Mouse (Mus musculus) B cell, adult 2 months (primary cell): Measurements from ENCODE around the gene Adamtsl1.

ENCODE experiments used
- DNase-seq, 2 experiments: peaks; one replicate each; pipeline ENCODE4 v3.0.0; 2022

The Adamtsl1 gene

DNA sequence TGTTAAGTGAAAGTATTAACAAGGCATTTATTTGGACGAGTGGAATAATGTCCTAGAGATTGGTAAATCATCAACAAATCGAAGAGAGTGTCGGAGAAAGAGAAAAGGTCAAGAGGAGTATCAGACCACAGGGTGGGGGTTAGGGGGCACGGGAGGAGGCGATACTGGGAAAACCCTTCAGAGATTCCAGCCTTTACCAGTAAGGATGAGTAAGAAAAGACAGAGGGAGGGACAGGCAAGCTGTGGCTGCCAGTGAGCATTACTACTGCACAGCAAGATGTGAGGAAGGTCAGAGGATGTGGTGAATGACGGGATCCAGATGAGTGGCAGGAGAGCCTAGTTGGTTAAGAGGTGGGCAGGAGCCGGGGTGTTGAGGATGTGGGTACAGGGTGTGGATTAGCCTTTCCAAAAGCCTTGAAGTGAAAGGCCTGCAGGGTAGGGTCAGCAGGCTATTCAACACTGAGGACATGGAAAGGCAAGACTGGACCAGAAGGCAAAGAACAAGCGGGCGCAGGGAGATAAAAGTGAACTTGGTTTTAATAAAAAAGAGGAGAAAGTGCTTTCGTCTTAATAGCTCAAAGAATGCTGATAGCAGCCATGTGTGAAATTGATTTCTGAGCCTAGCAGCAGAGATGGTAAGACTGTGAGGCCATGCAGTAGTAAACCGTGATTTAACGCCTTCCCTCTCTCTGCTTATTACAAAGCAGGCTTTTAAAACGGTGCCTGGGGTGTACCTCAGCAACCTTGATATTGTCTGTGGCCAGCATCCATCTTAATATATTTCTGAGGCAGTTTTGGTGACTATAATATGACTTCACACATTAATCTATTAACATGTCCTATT, 555.1 kb downstream of the Adamtsl1 start:
- no peak for DNase-seq

DNA sequence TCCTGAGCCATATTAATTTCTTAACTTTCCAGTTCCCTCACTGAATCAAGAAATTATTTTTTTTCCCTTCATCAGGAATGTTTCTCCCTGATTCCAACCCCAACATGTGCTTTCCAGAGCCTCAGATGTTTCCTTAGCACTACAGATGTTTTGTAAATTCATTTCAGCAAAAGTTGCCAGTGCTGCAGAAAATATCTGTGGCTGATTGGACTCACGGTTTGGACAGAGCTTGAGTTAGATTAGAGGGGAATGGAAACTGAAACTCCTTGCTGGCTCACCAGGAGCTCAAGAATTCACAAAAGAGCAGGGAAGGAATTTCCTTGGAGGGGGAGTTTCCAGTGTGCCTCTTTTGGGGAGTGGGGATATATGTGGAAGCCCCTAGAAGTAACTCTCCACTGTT, 560.9 kb downstream of the Adamtsl1 start:
- no peak for DNase-seq

DNA sequence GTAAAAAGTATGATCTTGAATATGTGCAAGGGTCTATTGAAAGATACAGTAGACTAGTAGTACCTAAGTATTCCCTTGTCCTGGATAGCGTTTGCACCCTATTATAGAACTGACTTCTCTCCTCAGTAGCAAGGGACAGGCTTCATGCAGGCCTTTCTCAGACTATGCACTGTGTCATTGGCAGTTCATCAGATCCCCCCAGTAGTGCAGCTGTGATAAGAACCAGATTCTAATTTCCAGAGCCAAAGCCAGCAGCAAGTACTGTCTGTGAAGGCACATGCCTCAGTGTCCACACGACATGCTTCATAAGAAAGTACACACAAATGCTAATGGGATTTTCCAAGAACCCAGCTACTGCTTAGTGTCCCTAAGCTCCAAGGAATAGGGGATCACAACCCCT, 563.4 kb downstream of the Adamtsl1 start:
- no peak for DNase-seq

DNA sequence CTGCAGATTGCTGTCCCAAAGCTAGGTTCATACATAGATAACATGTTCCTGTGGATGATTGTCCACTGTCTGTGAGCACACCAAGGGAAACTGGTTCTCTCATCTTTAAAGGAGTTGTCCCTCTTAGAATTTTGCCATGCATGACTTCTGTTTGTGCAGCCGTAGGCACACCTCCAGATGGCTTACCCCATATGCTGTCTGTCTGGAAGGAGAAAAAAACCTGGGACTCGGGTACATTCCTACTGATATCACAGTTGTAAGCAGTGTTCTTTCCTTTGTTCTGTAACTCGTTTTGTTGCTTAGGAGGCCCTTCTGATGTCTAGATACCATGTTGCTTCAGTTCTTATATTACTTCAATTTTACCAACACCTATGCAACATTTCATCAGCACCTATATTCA, 563.9 kb downstream of the Adamtsl1 start:
- DNase-seq: no peak

DNA sequence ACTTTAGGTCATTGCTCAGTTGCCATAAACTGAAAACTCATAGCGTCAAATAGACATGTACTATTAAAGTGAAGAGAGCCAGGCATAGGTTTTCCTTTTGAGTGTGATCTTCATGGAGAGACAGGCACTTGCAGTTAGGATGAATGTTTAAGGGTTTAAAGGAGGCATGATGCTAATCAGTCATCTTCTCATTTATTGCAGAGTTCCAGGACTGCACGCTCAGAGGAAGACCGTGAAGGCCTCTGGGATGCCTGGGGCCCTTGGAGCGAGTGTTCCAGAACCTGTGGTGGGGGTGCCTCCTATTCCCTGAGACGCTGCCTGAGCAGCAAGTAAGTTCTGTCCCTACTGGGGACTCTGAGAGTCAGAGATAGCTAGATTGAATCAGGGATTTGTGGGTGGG, 573.5 kb downstream of the Adamtsl1 start:
- DNase-seq: no peak

DNA sequence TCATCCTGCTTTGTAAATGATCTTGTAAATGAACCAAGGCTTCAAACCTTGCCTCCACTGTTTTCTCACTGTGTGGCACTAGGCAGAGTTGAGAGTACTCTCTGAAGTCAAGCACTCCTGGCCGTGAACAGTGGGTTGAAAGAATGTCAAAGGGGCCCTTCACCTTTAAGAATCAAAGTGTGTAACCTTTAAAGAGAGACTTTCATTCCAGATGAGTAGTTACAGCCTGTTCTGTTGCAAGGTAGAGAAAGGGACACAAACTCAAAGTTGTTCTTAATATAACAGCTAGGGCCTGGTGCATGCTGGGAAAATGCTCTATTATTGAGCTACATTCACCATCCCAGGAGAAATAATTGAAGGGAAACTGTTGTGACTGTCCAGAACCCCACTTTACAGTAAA, 589.2 kb downstream of the Adamtsl1 start:
- DNase-seq: no peak

DNA sequence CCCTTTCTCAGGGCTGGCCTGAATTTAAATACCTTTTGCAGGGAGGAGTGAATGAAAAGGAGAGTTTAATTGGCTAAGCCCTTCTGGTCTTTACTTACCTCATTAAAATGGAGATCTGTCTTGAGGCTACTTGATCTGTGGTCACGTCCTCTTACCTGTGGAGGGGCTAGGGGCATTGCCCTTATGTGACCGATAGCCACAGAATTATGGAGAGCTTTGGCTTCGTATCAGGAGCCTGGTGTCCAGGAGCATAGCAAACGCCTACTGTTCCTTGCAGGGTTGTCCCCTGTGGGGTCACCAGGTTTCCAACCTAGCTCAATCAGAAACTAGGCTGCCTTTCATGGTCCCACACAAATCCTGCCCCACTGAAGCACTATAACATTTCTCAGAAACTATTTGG, 594.4 kb downstream of the Adamtsl1 start:
- no peak for DNase-seq

DNA sequence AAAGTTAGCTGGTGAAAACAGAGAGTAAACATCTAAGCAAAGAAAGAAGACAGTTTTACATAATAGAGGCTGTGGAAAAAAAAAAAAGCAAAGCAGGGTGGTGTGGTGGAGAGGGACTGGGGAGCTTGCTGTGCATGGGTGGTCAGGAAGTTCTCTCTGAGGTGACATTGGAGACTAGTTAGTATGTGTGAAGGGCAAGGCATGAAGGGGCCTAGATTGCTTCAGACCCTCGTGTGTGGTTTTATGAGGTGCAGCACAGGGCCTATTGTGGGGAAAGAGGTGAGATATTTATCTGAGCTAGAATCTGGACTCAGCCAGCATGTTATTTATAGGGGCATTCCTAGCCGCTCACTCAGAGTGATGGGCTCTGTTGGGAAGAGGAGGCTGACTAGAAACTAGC, 605.1 kb downstream of the Adamtsl1 start:
- no peak for DNase-seq

DNA sequence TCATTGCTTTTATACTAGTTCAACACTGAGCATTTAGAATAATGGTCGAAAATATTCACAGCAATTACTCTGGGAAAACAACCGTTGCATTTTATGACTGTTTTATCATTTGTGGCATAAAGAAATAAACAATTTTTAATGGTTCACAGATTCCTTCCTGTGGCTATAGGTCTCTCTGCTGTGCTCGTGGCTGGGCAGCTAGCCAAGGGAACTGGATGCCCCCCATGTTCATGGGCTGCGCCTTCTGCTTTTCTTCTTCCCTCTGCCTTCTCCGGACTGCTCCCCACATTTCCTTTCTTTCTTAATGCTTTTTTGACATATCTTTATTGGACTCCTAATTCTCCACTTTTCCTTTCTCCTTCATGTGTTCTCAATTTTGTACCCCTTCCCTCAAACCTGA, 608.5 kb downstream of the Adamtsl1 start:
- DNase-seq: no peak

DNA sequence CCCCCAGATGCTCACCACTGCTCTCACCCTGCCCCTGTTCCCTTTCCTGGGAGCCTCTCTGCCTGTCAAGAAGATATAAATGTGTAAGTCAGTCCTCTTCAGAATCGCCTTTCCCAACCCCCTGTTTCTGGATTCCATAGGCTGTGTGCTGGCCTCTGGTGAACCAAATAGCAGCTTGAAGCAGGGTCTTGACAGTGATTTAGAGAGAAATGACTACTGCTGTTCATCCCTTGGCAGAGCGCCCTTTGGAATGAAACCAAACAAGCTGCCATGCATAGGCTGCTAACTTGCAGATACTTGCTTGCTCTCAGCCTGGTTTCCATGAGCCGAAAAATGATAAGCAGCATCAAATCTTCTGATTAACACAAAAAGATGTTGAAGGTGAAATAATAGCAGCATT, 610.4 kb downstream of the Adamtsl1 start:
- DNase-seq: no peak

DNA sequence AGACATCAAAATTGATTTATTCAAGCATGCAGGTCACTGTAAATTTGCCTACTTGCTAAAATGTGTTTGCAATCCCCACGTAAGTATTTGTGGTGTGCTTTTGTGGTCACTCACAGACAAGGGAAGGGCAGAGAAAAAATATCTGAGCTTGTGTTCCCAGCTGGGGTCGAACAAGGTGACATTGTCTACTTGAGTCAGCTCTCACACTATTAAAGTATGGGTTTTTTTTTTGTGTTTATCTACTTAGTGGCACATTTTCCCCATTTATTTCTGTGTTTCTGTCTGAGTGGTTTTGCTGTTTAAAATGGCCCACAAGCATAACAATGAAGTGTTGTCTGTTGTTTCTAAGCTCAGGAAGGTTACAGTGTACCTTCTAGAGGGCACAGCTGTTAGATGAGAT, 612.7 kb downstream of the Adamtsl1 start:
- no peak for DNase-seq

DNA sequence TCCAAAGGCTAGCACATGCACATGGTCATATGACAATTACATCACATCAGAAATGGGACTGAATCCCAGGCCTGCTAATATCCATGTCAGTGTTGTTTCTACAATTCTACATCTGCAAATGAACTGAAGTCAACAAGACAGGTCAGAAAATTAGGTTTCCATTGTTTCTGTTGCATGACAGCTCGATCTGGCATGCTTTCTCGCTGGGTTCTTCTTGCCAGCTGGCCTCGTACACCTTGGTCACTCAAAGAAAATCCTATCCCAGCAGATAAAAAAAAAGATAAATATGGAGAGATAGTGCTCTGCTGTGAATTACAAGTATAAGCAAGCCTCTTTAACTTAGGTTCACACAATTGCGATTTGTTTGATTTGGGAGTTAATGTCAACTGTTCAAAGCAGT, 644.6 kb downstream of the Adamtsl1 start:
- no peak for DNase-seq

DNA sequence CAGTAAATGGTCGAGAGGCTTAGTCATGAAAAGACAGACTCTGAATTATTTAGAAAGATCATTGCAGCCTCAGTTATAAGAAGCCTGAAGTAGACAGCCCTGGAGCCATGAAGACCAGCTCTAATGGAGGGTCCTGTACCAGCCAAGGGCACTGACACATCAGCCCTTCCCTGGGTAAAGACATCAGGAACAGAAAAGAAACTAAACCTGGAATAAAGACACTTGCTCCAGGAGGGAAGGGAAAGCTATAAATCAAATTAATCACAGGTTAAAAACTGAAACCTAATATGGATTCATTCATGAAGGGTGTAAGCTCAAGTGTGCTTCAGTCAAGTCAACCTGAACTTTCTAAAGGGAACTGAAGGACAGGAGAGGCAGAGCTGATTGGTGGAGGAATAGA, 645.4 kb downstream of the Adamtsl1 start:
- DNase-seq: no peak

DNA sequence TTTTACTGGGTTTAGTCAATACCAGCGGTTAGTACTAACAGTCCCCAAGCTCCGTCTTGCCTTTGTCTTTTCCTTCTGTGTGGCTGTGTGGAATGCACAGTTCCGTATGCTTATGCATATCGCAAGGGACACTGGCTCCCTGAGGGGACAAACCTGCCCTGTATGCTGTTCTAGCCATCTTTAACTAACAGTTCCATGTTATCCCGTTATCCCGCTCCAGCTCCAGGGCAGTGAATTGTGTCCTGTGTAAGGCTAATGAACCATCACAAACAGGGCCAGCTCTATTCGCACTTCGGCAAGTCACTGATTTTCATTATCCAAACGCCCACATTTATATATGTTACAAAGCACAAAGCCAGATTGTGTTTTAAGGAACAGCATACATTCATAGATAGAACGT, 656.8 kb downstream of the Adamtsl1 start:
- no peak for DNase-seq

DNA sequence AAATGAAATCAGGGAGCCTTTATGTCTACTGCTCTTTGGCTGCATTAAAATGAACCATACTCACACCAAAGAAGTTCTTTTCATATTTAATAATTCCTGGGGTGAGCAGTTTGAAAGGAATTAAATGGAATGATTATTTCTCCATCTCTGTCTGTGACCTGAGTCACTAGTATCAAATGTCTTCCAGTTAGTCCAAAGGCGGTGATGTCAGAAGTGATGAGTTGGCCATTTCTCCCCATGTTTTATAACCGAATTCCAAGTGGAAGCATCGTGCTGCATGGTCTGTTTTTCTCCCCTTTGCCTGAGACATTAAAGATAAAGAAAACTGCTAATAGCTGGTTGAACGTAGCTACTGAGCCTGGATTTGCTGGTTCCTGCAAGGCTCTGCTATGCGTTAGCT, 657.5 kb downstream of the Adamtsl1 start:
- no peak for DNase-seq

DNA sequence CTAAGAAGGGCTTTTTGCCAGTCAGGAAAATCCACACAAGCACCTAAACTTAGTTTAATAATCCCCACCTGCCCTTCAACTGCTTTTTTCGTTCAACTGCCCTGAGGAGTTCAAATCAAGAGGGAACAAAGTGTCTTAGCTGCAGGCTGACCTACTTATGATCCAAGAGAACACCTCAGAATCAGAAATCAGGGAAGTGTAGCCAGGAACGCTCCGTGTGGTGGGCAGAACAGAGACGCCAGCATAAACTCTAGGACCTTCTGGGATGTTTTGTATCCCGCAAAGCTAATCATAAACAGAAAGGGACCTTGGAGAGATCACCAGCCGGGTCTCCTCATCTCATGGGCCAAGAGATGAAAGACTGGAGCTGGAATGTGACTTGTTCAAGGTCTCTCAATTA, 663.5 kb downstream of the Adamtsl1 start:
- DNase-seq: no peak

DNA sequence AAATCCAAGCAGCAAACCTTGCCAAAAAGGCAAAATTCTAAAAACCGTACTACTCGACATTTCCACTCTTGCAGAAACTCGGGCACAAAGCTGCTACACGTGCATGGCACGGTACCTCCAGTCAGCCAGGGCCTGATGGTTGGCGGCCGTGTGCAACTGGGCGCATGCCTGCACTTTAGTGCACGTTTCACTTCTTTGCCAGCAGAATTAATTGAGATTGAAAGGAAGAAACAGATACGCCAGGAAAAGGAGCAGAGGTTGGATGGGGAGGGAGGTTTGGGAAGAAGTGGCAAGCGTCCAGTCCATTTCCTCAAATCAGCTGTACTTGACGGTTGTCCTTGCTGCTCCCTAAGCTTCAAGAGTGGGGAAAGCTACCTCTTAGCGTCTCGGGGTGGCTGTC, 664.1 kb downstream of the Adamtsl1 start:
- no peak for DNase-seq

DNA sequence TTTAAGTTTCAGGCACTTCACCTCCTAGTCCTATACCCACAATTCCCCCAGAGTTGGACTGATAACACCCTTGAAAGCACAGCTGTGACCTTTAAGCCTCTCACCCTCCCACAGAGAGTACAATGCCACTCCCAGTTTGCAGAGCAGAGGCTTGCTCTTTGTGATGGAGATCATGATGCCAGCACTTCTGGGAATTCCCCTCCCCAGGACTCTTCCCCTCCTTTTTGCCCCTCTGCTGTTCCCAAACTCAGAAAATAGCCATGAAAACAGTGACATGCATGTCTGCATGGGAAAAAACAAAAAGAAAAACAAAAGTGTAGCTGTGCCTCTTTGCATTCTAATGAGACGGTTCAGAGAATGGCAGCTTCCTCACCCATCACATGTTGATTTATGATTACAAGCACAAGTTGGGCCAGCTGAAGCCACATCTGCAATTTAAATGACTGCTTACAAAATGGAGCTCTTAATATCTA, 669.8 kb downstream of the Adamtsl1 start:
- DNase-seq: no peak

DNA sequence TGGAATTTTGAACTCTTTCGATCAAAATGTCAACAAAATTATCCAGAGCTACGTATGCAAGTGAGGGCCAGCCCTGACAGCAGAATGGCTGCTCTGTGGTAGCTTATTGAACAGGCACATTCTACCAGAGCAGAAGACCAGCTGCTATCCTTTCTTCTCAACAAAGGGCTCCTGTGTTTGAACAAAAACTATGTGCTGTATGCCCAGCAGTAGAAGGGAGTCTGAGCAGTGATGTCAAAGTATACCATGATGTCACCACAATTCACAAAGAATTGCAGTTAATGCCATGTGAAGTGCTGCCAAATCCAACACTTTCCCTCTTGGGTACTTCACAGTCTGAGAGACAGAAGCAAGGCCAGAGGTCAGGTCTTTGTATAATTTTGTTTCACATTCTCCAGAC, 675.9 kb downstream of the Adamtsl1 start:
- DNase-seq: no peak

DNA sequence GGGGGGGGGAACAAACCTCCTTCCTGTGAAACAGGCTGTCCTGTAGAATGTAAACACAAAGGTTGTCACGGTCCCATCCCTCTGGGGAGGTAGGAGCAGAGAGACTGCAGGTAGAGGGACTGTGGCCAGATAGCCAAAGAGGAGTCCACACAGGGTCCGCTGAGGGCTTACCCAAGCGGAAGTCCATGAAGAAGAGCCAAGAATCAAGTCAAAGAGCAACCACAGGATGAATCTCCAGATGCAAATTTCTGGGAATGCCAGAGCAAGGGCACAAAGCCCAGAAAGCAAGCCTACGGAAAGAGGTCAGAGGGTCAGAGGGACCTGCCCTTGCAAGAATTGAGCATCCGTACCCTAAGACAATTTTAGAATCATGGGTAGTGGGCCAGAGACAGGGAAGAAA, 677.2 kb downstream of the Adamtsl1 start:
- DNase-seq: no peak

DNA sequence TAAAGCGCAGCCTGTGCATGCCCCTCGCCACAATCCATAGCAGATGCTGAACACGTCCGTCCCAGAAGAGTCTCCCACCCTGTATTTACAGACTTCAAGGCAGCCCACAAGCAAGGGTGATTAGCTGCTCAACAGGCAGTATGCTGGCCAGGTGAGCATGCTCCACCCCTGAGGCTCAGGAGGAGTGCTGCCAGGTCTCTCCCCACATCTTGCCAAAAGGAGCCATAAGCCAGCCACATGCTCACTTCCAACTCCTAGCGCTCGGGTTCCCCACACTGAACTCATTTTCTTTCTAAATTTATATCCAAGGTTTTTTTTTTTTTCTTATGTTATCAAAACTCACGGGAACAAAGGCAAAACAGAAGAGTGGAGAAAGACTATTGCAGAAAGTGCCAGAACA, 687.8 kb downstream of the Adamtsl1 start:
- DNase-seq: no peak

DNA sequence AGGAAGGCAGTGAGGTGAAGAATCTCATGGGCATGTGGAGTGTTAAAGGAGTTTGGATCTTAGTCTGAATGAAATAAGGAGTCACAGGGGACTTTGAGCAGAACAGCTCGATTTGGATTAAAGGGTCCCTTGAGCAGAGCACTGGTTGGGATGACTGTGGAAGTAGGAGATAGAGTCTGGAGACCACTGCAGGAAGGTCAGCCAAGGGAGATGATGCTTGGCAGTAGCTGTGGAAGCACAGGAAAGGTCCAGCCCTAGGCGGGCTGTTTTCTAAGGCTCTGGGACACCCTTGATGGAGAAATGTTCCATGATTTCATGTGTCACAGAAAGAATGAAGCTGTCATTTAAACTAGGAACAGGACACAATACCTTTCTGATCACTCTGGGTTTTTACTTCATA, 689.3 kb downstream of the Adamtsl1 start:
- no peak for DNase-seq

DNA sequence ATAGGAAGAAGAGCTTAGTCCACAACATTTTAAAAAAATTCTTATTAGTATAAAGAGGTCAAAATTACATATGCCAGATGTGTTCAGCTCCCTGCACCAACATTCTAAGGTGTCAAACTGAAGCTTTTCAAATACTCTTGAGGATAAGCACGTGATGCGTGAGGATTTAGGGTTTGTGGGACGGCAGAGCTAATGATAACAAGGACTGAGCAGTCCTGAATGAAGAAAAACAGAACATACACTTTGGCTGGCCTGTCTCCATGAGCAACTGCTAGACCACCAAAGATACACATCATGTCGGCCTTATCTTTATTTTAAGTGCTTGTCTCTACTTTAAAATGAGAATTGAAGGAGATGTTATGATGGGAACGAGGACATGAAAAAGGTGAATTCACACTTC, 710.9 kb downstream of the Adamtsl1 start:
- no peak for DNase-seq

DNA sequence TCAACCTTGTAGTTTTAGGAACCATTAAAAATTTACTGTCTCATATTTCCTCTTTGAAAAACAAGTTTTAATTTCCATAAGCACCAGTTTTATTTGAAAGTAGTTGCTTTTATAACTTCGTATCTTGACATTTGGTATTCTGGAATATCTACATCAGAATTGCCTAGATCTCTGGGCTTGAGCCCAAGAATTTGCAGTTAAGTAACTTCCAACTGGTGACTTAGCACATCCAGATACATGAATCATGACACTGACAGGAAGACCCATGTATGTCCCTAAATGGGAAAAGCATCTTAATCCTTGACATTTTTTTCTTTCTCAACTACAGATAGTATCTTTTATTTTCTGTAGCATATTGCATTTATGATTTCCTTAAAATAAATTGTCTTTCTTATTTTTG, 713.1 kb downstream of the Adamtsl1 start:
- no peak for DNase-seq

DNA sequence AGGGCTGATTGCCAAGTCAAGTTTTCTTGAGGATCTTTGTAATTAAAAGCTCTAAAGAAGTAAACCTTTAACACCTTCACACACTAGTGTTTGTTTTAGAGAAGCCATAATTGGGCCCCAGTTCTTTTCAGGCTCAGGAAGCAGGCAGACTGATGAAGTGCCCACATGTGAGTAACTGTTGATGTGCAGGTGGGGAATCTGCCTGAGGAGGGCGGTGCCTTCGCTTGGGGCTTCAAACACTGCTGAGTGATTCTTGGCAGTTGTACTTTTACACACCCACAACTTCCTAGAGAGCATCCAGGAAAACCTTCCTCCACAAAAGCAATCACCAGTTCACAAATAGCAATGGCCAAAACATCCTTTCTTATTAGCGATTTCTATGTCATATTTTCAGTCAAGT, 719.2 kb downstream of the Adamtsl1 start:
- no peak for DNase-seq
